Comparison of ENCODE assay signal across 15 mouse cellular contexts in the genomic region with DNA sequence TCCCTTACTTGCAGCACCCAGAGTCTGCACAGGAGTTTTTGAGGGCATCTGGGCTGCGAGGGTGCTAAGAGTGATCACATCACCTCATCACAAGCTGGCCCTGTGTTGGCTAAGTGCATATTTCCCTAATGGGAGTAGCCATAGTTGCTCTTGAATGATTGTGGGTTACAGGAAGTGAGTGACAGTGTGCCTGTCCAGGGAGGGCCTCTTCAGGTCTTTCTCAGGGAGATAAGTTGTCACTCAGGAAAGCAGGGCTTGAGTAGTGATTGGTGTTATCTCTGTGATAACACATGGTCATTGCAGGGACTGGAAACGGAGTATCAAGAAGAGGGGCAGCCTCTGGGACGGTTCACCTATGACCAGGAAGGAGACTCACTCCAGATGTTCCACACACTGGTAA.
"Had no signal": no experiment of that assay in that cellular context is flagged by ENCODE, and none has a peak within 500 bp of the region (broad histone marks: within the 10 kb centered on the region; RNA-seq: fewer than 3 reads in every experiment).

No protein-coding gene starts in this region.

- H3K9me3 ChIP-seq: lung, embryonic 15.5 days; megakaryocyte, embryonic 14.5 days; midbrain, embryonic 12.5 days had no signal

- H3K27me3 ChIP-seq: lung, embryonic 15.5 days; megakaryocyte, embryonic 14.5 days; midbrain, embryonic 12.5 days had no signal

- H3K9ac ChIP-seq: lung, embryonic 15.5 days; midbrain, embryonic 12.5 days had no signal

- DNase-seq: kidney, adult 11 months; kidney, adult 9 months; kidney, postnatal 36 days; layer of hippocampus, adult 9-11 months; layer of hippocampus, postnatal 36 days; lung, postnatal 14 days; right cerebral cortex, postnatal 25 days; thymus, adult 18-20 months; thymus, postnatal 25 days had no signal

- H3K4me3 ChIP-seq: lung, embryonic 15.5 days; megakaryocyte, embryonic 14.5 days; midbrain, embryonic 12.5 days had no signal

- H3K4me2 ChIP-seq: lung, embryonic 15.5 days; midbrain, embryonic 12.5 days had no signal

- H3K27ac ChIP-seq: kidney, postnatal 0 days; lung, embryonic 15.5 days; macrophage; midbrain, embryonic 12.5 days had no signal

- ATAC-seq: inflammation-experienced regulatory T-cells, adult 6 months had no signal
